8 mouse cellular contexts compared by ENCODE assay signal in genomic region chr11:69621571-69622268, GRCm38 (mm10). TPM values are rescaled to one million over a fixed set of nuclear protein-coding genes. Genes with fewer than 3 reads are reported as not detected.
DNase-seq lines count a peak whose midpoint lies in the region; ATAC-seq and TF ChIP-seq lines count a peak whose summit lies in the region.

Gene Sat2 (plus strand): TSS chr11:69622024.

- intact Hi-C loops in gastrocnemius, postnatal 14 days (cut with DNase I; ENCODE audit: low total_unique reads): no loop called here

- peak within 1 kb of the TSS; percentile 89 for H3K27ac ChIP-seq in hindbrain, postnatal 0 days
- peak within 1 kb of the TSS; percentile 55 for H3K27ac ChIP-seq in limb, embryonic 15.5 days
- H3K27ac ChIP-seq in neural tube, embryonic 11.5 days (ENCODE audit: low read depth, low read length): 0 out of 2 replicates have a peak within 1 kb of the TSS, but pooled peaks have one; percentile 45

- H3K4me3 ChIP-seq in hindbrain, postnatal 0 days (ENCODE audit: low read length): peak within 1 kb of the TSS; percentile 57
- peak within 1 kb of the TSS; percentile 49 for H3K4me3 ChIP-seq in limb, embryonic 15.5 days
- peak within 1 kb of the TSS; percentile 40 for H3K4me3 ChIP-seq in neural tube, embryonic 11.5 days (ENCODE audit: low read depth, low read length)

- H3K4me1 ChIP-seq in hindbrain, postnatal 0 days (ENCODE audit: insufficient read depth, low read length): peaks cover 5% of the 10 kb centered on the region; the same call in 1 of the 2 replicates
- H3K4me1 ChIP-seq in limb, embryonic 15.5 days: peaks cover 8% of the 10 kb centered on the region
- H3K4me1 ChIP-seq in neural tube, embryonic 11.5 days (ENCODE audit: control insufficient read depth, insufficient read depth, low read length): peaks cover 8% of the 10 kb centered on the region

- H3K4me2 ChIP-seq in hindbrain, postnatal 0 days (ENCODE audit: low read depth, low read length): peak within 1 kb of the TSS; percentile 89
- peak within 1 kb of the TSS; percentile 74 for H3K4me2 ChIP-seq in limb, embryonic 15.5 days
- peak within 1 kb of the TSS; percentile 69 for H3K4me2 ChIP-seq in neural tube, embryonic 11.5 days (ENCODE audit: low read depth)

- no peaks in the 10 kb centered on the region for H3K9me3 ChIP-seq in hindbrain, postnatal 0 days (ENCODE audit: low read length)
- H3K9me3 ChIP-seq in limb, embryonic 15.5 days: no peaks in the 10 kb centered on the region
- no peaks in the 10 kb centered on the region for H3K9me3 ChIP-seq in neural tube, embryonic 11.5 days (ENCODE audit: control insufficient read depth, low read length)

- H3K36me3 ChIP-seq in hindbrain, postnatal 0 days (ENCODE audit: insufficient read depth, low read length): no peaks in the 10 kb centered on the region
- no peaks in the 10 kb centered on the region for H3K36me3 ChIP-seq in limb, embryonic 15.5 days
- H3K36me3 ChIP-seq in neural tube, embryonic 11.5 days (ENCODE audit: control insufficient read depth, insufficient read depth, low read length): no peaks in the 10 kb centered on the region; the same call in 1 of the 2 replicates

- no peak for TF ChIP-seq CTCF in hindbrain, postnatal 0 days (IDR thresholded peaks at IDR 0.05; ENCODE audit: low read depth)

- WGBS in hindbrain, postnatal 0 days: under 1% methylated on average over 20 of the region's 20 CpGs
- 2% methylated on average over 20 of the region's 20 CpGs for WGBS in limb, embryonic 15.5 days
- 2% methylated on average over 20 of the region's 20 CpGs for WGBS in neural tube, embryonic 11.5 days

- H3K27me3 ChIP-seq in hindbrain, postnatal 0 days (ENCODE audit: insufficient read depth, low read length): no peaks in the 10 kb centered on the region
- 0 out of 2 replicates have a peak, but pooled peaks cover 5% of the 10 kb centered on the region for H3K27me3 ChIP-seq in limb, embryonic 15.5 days
- no peaks in the 10 kb centered on the region for H3K27me3 ChIP-seq in neural tube, embryonic 11.5 days (ENCODE audit: control insufficient read depth, insufficient read depth, low read length)

- H3K9ac ChIP-seq in hindbrain, postnatal 0 days (replicated peaks; ENCODE audit: low read length): peak within 1 kb of the TSS; percentile 89
- H3K9ac ChIP-seq in limb, embryonic 15.5 days: peak within 1 kb of the TSS; percentile 43
- H3K9ac ChIP-seq in neural tube, embryonic 11.5 days (ENCODE audit: low read length): peak within 1 kb of the TSS; percentile 58

- peak; percentile 28 to 29 for DNase-seq in lung, adult 18-20 months
- no peak for DNase-seq in lung, postnatal 25 days (ENCODE audit: low spot score)
- DNase-seq in cerebellum, postnatal 10 days: peak; percentile 87 to 90
- DNase-seq in gastrocnemius, postnatal 14 days: peak; percentile 69
- DNase-seq in hindbrain, postnatal 0 days (ENCODE audit: low spot score): peak; percentile 92
- peak; percentile 88 for DNase-seq in neural tube, embryonic 11.5 days (ENCODE audit: low spot score)
- DNase-seq in thymus, postnatal 10 days (ENCODE audit: low spot score in 2 of 2): no peak

- ATAC-seq in hindbrain, postnatal 0 days: peak; percentile 93
- peak; percentile 64 for ATAC-seq in limb, embryonic 15.5 days (ENCODE audit: insufficient number of reproducible peaks, low FRiP score, low TSS enrichment, low read depth)
- ATAC-seq in neural tube, embryonic 11.5 days (ENCODE audit: insufficient read depth, low FRiP score, low TSS enrichment): peak; percentile 60; the same call in 1 of the 2 replicates

RNA-seq across cellular contexts. Expression of gene Sat2, which starts in this region (rescaled TPM):
- 1 to 10 TPM; 4.9 to 5.0 TPM for total RNA-seq in gastrocnemius, postnatal 14 days (2021)
- total RNA-seq in hindbrain, postnatal 0 days (2014; rRNA removed): 8.6 and 10.9 TPM in 2 replicates
- polyA plus RNA-seq in hindbrain, postnatal 0 days (2015; fragmentation: Nextera tagmentation; extraction: Ambion mirVana): 35.4 and 41.4 TPM in 2 replicates
- polyA plus RNA-seq in limb, embryonic 15.5 days (2015; fragmentation: Nextera tagmentation; extraction: Ambion mirVana): 15.7 and 16.2 TPM in 2 replicates
- polyA plus RNA-seq in neural tube, embryonic 11.5 days (2014; fragmentation: Nextera tagmentation; extraction: Ambion mirVana): 14.9 and 19.0 TPM in 2 replicates

Comparison
In these comparisons a context has a peak if more than half of its experiments do, and no peak if none do; other contexts are left out.
1. DNase-seq: peak in lung, adult 18-20 months (2 of 2), cerebellum, postnatal 10 days (2 of 2), gastrocnemius, postnatal 14 days (single experiment), hindbrain, postnatal 0 days (single experiment) and neural tube, embryonic 11.5 days (single experiment); none in lung, postnatal 25 days (single experiment) and thymus, postnatal 10 days (0 of 2).
2. Peak in every context shown above with its lines, with median percentiles within 50 percentile points of each other: ATAC-seq, H3K27ac ChIP-seq, H3K4me2 ChIP-seq, H3K4me3 ChIP-seq and H3K9ac ChIP-seq.